ENCODE assay signal across 8 mouse cellular contexts in the genomic region with DNA sequence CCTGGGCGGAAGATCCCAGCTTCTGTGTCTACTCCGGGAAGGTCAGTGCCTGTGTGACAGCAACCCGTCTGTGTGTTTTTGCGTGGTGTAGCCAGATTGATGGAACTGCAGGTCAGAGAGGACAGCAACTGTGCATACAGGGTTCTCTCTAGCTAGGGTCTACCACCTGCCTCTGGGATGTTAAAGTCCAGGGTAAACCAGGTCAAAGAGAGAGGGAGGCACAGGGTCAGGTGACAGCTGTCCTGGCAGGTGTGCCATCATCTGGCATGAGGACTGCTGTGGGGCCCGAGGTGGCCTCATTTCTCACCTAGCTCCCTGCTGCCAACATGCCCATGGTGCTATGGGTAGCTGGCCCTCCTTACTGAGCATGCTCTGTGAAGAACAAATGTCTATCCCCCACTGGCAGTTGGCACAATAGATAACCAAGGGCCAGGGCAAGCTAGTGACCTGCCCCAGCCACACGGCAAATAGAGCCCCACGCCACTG. TPM values are rescaled to one million over a fixed set of nuclear protein-coding genes. Genes with fewer than 3 reads are reported as not detected.
DNase-seq lines count a peak whose midpoint lies in the region; ATAC-seq and TF ChIP-seq lines count a peak whose summit lies in the region.

No protein-coding gene starts in this region.

- no peak overlapping the region for H3K4me3 ChIP-seq in cerebellum, adult 2 months (replicated peaks; ENCODE audit: insufficient read depth, low read depth, low read length)
- H3K4me3 ChIP-seq in liver, adult 2 months (ENCODE audit: insufficient read depth, low read depth, low read length), result no peak overlapping the region
- H3K4me3 ChIP-seq in midbrain, embryonic 16.5 days (ENCODE audit: low read depth, low read length), result no peak overlapping the region

- WGBS in cerebellum, adult 2 months, result 7% methylated on average over 7 of the region's 7 CpGs
- WGBS in liver, adult 2 months, result 4% methylated on average over 7 of the region's 7 CpGs
- WGBS in midbrain, embryonic 16.5 days, result 75% methylated on average over 7 of the region's 7 CpGs

- TF ChIP-seq CTCF in cerebellum, adult 2 months (IDR thresholded peaks at IDR 0.05; ENCODE audit: borderline replicate concordance, insufficient read depth, low read depth, low read length), result no peak
- no peak for TF ChIP-seq CTCF in liver, adult 2 months (IDR thresholded peaks at IDR 0.05; ENCODE audit: low read depth, low read length)

- no peak overlapping the region for H3K4me2 ChIP-seq in midbrain, embryonic 16.5 days (ENCODE audit: low read length)

- peak overlapping the region; percentile 92 for H3K27ac ChIP-seq in cerebellum, adult 2 months (ENCODE audit: insufficient read depth, low read length)
- H3K27ac ChIP-seq in liver, adult 2 months (replicated peaks; ENCODE audit: insufficient read depth, low read depth, low read length), result peak overlapping the region; percentile 91
- H3K27ac ChIP-seq in midbrain, embryonic 16.5 days (ENCODE audit: low read length), result peak overlapping the region; percentile 0; the same call in 1 of the 2 replicates

- H3K9ac ChIP-seq in liver, adult 2 months (ENCODE audit: low read depth, low read length), result peak overlapping the region; percentile 26
- H3K9ac ChIP-seq in midbrain, embryonic 16.5 days (ENCODE audit: low read depth, low read length), result peak overlapping the region; percentile 27; the same call in 1 of the 2 replicates

- no peaks in the 10 kb centered on the region for H3K9me3 ChIP-seq in midbrain, embryonic 16.5 days (replicated peaks; ENCODE audit: control insufficient read depth, low read length, poor library complexity, severe bottlenecking)

- no peak for ATAC-seq in midbrain, embryonic 16.5 days
- ATAC-seq in monocyte, adult 5-6 weeks (replicated peaks; ENCODE audit: insufficient number of reproducible peaks, low FRiP score, low TSS enrichment, poor library complexity, severe bottlenecking), result no peak

- no peaks in the 10 kb centered on the region for H3K27me3 ChIP-seq in cerebellum, adult 2 months (ENCODE audit: control insufficient read depth, insufficient read depth, low read length)
- no peaks in the 10 kb centered on the region for H3K27me3 ChIP-seq in liver, adult 2 months (ENCODE audit: control insufficient read depth, insufficient read depth, low read length)
- no peaks in the 10 kb centered on the region for H3K27me3 ChIP-seq in midbrain, embryonic 16.5 days (ENCODE audit: control insufficient read depth, insufficient read depth, low read depth, low read length)

- DNase-seq in cerebellum, adult 2 months, result peak in 1 of 2 experiments; percentile 68
- DNase-seq in cerebellum, postnatal 4 days (ENCODE audit: low spot score in 2 of 2), result no peak
- peak; percentile 98 for DNase-seq in liver, adult 2 months (ENCODE audit: extremely low read depth, low read depth, low spot score)
- DNase-seq in liver, result no peak
- peak; percentile 17 to 40 for DNase-seq in heart, postnatal 36 days
- DNase-seq in left cerebral cortex, adult 8-10 months (ENCODE audit: low spot score in 2 of 2), result no peak

- peaks cover 77% of the 10 kb centered on the region for H3K4me1 ChIP-seq in cerebellum, adult 2 months (ENCODE audit: control insufficient read depth, insufficient read depth, low read length)
- peaks cover 64% of the 10 kb centered on the region for H3K4me1 ChIP-seq in liver, adult 2 months (ENCODE audit: control insufficient read depth, insufficient read depth, low read length)
- peaks cover 66% of the 10 kb centered on the region for H3K4me1 ChIP-seq in midbrain, embryonic 16.5 days (ENCODE audit: control insufficient read depth, insufficient read depth, low read length)

- intact Hi-C loops in heart, postnatal 36 days (cut with DNase I), result loop anchor here (2.0 kb wide), 1 partner anchor 27 kb away; no protein-coding TSS in a partner anchor

- no peak for TF ChIP-seq POLR2A in cerebellum, adult 2 months (IDR thresholded peaks at IDR 0.05; ENCODE audit: borderline replicate concordance, insufficient read depth, low read length)
- no peak for TF ChIP-seq POLR2A in liver, adult 2 months (IDR thresholded peaks at IDR 0.05; ENCODE audit: extremely low read depth, insufficient read depth, low read length)

- H3K79me2 ChIP-seq in liver, adult 2 months (ENCODE audit: control insufficient read depth, insufficient read depth, low read length), result peaks cover 58% of the 10 kb centered on the region; the same call in 1 of the 2 replicates

- no peaks in the 10 kb centered on the region for H3K36me3 ChIP-seq in liver, adult 2 months (ENCODE audit: control insufficient read depth, insufficient read depth, low read length)
- H3K36me3 ChIP-seq in midbrain, embryonic 16.5 days (ENCODE audit: control insufficient read depth, insufficient read depth, low read length), result no peaks in the 10 kb centered on the region

RNA-seq across cellular contexts. Expression of gene Zmiz1, which starts 28.5 kb away (rescaled TPM):
- 63.7 and 72.5 TPM in 2 replicates for polyA plus RNA-seq in cerebellum, adult 2 months (2012; rRNA removed)
- total RNA-seq in liver, adult 2 months (2014; rRNA removed), result 5.3 and 10.1 TPM in 2 replicates
- polyA plus RNA-seq in liver, adult 2 months (2012; rRNA removed), result 10.2 and 11.0 TPM in 2 replicates
- 10 to 100 TPM; 38.8 to 41.7 TPM for total RNA-seq in heart, postnatal 36 days (2021)
- polyA plus RNA-seq in midbrain, embryonic 16.5 days (2015; fragmentation: Nextera tagmentation; extraction: Ambion mirVana), result 54.2 and 58.0 TPM in 2 replicates
- total RNA-seq in left cerebral cortex, adult 8-10 months (2022), result 10 to 100 TPM; 90.1 to 94.2 (median 92.3) TPM
- total RNA-seq in monocyte, adult 5-6 weeks (2017), result 18.2 to 63.6 TPM (median 22.9 TPM) in 3 replicates

Comparison
In these comparisons a context has a peak if more than half of its experiments do, and no peak if none do; other contexts are left out.
1. DNase-seq: peak in liver, adult 2 months (single experiment) and heart, postnatal 36 days (2 of 2); none in cerebellum, postnatal 4 days (0 of 2), liver (single experiment) and left cerebral cortex, adult 8-10 months (0 of 2).
2. H3K27ac ChIP-seq: peak in every context shown above with its lines; median percentile 92 in cerebellum, adult 2 months; 91 in liver, adult 2 months; 0 in midbrain, embryonic 16.5 days.